Mouse (Mus musculus) erythroblast, adult 5-6 weeks (primary cell): ENCODE data around the gene Gm13696. TPM values are rescaled to one million over a fixed set of nuclear protein-coding genes. Genes with fewer than 3 reads are reported as not detected.
"Not testable (repeated sequence)": the region's sequence is repeated elsewhere in the genome, so short reads cannot be mapped to it uniquely, and the experiment has no call there.

Source experiments
- ATAC-seq: replicated peaks from 2 replicates; pipeline ENCODE4 v1.8.0; 2016; ENCODE audit warnings: moderate number of reproducible peaks, mild to moderate bottlenecking, moderate TSS enrichment, inconsistent platforms; ENCODE audit not compliant: poor library complexity, low FRiP score, severe bottlenecking
- total RNA-seq, 2 experiments: library from RNA; stranded (forward) in 1 of 2; stranded (reverse) in 1 of 2; fragments of 150-400 nt in 1 of 2; fragments of 200-764, 138-1000 nt in 1 of 2; gene quantifications; 2 replicates each; pipeline versions ENCODE4 v1.2.3 to v1.2.4; 2015 to 2017; ENCODE audit warnings: low replicate concordance in 2 of 2

The Gm13696 gene
- not detected in 2 replicates for total RNA-seq (2015; ENCODE audit: low replicate concordance)
- total RNA-seq (2017; ENCODE audit: low replicate concordance): 0.42 TPM in 1 of 2 replicates, not detected in the other

DNA sequence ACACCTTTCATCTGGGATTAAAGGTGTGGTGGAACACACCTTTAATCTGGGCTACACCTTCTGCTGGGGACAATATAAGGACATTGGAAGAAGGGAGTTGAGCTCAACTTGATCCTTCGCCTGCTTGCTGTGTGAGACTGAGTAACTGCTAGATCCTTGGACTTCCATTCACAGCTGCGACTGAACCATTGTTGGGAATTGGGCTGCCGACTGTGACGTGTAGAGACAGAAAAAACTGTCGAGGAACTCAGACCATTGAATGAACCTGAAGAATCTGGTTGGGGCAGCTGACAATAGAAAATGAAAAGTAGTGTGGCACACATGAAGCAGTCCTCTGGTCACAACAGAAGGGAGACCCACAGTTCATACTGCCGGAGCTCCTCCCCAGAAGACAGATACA lies at the start of gene Gm13696:
Gene Gm13696 (plus strand): TSS at position 301 of the 400 bp plus-strand sequence.
- not testable (repeated sequence) for ATAC-seq

GRCm38 (mm10) chr2:83929478-83930088 lies 43.3 kb upstream of the Gm13696 start:
- no peak for ATAC-seq

- no peak for ATAC-seq
These were observed 32.0 kb upstream of the Gm13696 start, which contains the start of gene Zswim2 for GRCm38 (mm10) chr2:83940931-83941361. Gene Zswim2 (minus strand): TSS chr2:83941228.

- no peak for ATAC-seq
These were observed 31.5 kb upstream of the Gm13696 start for GRCm38 (mm10) chr2:83941378-83941777.

- no peak for ATAC-seq
These were observed 31.1 kb upstream of the Gm13696 start for GRCm38 (mm10) chr2:83941792-83942191.

- not testable (repeated sequence) for ATAC-seq
These were observed 17.5 kb upstream of the Gm13696 start, which contains the start of gene Gm13698 for GRCm38 (mm10) chr2:83955393-83955792. Gene Gm13698 (plus strand): TSS chr2:83955693.

GRCm38 (mm10) chr2:83961203-83961602 lies 11.7 kb upstream of the Gm13696 start, which contains the start of gene Gm13693:
Gene Gm13693 (plus strand): TSS chr2:83961503.
- ATAC-seq: not testable (repeated sequence)

DNA sequence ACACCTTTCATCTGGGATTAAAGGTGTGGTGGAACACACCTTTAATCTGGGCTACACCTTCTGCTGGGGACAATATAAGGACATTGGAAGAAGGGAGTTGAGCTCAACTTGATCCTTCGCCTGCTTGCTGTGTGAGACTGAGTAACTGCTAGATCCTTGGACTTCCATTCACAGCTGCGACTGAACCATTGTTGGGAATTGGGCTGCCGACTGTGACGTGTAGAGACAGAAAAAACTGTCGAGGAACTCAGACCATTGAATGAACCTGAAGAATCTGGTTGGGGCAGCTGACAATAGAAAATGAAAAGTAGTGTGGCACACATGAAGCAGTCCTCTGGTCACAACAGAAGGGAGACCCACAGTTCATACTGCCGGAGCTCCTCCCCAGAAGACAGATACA lies 5.9 kb upstream of the Gm13696 start, which contains the start of gene Gm13695:
Gene Gm13695 (plus strand): TSS at position 301 of the 400 bp plus-strand sequence.
- ATAC-seq: not testable (repeated sequence)

- not testable (repeated sequence) for ATAC-seq
These were observed 5.7 kb downstream of the Gm13696 start, which contains the start of gene Gm13694 for GRCm38 (mm10) chr2:83978633-83979032. Gene Gm13694 (plus strand): TSS chr2:83978933.

DNA sequence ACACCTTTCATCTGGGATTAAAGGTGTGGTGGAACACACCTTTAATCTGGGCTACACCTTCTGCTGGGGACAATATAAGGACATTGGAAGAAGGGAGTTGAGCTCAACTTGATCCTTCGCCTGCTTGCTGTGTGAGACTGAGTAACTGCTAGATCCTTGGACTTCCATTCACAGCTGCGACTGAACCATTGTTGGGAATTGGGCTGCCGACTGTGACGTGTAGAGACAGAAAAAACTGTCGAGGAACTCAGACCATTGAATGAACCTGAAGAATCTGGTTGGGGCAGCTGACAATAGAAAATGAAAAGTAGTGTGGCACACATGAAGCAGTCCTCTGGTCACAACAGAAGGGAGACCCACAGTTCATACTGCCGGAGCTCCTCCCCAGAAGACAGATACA lies 11.5 kb downstream of the Gm13696 start, which contains the start of gene Gm13697:
Gene Gm13697 (plus strand): TSS at position 301 of the 400 bp plus-strand sequence.
- ATAC-seq: not testable (repeated sequence)

DNA sequence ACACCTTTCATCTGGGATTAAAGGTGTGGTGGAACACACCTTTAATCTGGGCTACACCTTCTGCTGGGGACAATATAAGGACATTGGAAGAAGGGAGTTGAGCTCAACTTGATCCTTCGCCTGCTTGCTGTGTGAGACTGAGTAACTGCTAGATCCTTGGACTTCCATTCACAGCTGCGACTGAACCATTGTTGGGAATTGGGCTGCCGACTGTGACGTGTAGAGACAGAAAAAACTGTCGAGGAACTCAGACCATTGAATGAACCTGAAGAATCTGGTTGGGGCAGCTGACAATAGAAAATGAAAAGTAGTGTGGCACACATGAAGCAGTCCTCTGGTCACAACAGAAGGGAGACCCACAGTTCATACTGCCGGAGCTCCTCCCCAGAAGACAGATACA lies 17.3 kb downstream of the Gm13696 start, which contains the start of gene Gm13691:
Gene Gm13691 (plus strand): TSS at position 301 of the 400 bp plus-strand sequence.
- not testable (repeated sequence) for ATAC-seq

- peak; percentile 64; the same call in 1 of the 2 replicates for ATAC-seq
These were observed 20.8 kb downstream of the Gm13696 start for GRCm38 (mm10) chr2:83993639-83994255.

DNA sequence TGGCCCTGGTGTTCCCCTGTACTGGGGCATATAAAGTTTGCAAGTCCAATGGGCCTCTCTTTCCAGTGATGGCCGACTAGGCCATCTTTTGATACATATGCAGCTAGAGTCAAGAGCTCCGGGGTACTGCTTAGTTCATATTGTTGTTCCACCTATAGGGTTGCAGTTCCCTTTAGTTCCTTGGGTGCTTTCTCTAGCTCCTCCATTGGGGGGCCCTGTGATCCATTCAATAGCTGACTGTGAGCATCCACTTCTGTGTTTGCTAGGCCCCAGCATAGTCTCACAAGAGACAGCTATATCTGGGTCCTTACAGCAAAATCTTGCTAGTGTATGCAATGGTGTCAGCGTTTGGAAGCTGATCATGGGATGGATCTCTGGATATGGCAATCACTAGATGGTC lies 21.6 kb downstream of the Gm13696 start:
- ATAC-seq: not testable (repeated sequence)

DNA sequence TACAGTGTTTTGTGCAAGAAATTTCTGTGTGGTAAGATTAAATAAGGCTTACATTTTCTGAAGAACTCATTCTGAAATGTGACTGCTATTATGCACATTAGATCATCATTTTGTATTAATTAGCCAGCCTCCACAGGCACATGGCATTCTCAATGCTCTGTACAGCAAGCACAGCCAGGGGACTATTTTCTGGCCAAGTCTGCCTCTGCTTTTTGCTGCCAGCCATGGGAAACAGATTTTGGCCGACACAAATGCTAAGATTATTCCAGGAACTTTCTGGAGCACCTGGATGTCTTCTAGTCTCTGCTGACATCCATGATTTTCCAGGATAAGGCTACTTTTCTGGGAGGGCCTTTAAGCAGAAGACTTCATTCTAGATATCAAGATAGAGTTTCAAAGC lies 36.0 kb downstream of the Gm13696 start:
- no peak for ATAC-seq

DNA sequence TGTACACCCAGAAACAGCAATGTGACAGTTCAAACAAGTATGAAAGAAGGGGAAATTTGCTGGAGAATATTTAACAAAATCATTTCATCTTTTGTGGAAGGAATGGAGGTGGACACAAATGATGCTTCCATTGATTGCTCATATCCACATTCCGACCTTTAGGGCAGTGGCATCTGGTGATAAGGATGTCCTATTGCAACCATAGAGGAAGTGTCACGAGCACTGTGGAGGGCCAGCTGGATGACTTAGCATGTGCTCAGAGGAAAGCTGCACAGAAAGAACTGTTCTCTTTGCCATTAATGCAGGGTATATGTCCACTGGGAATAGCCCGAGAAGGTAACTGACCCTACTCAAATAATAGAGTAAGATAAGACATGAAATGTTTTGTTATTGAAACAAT lies 36.9 kb downstream of the Gm13696 start:
- no peak for ATAC-seq

GRCm38 (mm10) chr2:84014572-84014971 lies 41.6 kb downstream of the Gm13696 start:
- no peak for ATAC-seq

- not testable (repeated sequence) for ATAC-seq
These were observed 43.4 kb downstream of the Gm13696 start for GRCm38 (mm10) chr2:84016291-84016690.

DNA sequence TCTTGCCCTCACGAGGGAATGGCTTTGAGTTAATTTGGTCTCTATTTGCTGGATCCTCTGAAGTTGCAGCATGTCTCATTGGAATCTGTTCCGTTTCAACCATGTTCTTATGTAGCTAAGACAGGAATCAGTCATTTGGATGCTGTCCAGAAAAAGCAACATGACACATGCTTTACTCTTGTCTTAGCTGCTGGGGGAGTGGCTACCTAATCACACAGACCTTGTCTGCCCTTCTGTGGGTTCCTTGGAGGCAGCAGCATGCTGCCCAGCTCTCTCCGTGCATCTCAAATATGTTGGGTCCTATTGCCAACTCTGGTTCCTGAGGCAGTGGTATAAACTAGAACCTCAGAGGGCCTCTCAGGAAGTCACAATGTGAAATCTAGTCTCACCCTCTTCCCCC lies 45.4 kb downstream of the Gm13696 start:
- ATAC-seq: peak; percentile 62

DNA sequence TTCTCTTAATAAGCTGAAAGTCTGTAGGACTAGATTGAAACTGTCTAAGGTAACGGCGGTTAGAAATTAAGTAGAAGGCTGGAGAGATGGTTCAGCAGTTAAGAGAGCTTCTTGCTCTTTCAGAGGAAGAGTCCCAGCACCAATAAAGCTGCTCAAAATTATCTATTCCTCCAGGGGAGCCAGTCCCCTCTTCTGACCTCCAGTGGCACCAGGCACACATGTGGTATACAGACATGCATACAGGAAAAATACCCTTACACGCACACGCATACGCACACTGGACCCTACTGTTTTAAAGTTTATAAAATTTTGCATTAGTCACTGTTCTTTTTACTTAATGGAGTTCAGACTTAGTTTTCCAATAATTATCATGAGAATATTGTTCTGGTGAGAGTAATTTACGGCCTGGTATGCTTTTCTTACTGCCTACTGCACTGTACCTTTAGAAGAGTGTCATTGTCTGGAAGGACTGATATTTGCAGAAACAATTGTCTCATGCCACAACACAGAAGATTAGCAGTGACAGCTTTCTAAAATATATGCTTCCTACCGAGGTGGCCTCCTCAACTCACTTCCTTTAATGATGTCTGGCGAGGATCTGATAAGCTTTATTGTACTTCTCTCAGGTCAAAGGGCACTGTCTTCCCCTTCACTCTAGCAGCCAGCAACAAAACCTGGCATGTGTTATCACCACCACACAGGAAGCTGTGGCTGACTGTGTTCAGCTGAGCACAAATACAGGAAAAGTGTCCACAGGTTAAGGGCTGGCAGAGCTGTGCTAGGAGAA lies 46.8 kb downstream of the Gm13696 start:
- ATAC-seq: no peak

DNA sequence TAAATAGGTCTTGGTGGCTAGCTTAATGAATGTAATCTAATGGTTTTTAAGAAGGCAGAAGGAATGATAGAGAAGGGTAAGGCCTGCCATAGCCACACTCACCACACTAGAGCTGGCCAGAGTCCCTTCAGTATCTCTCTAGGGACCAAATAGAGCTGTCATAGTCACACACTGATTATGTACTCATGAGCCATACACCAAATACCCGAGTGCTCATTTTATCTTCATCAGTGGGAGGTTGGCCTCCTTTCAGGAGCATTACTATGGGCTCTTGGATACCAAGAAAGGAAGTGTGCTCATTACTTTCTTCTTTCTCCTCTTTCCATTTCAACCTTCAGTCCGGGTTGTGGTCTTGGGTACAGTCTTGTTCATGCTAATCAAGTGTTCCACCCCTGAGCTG lies 49.0 kb downstream of the Gm13696 start:
- ATAC-seq: no peak
